Mouse (Mus musculus) liver, embryonic 14.5 days (tissue): ENCODE measurements around the gene Tulp1.

Experiments used
- CTCF ChIP-seq: IDR thresholded peaks from 2 replicates; pipeline ENCODE4 v1.5.1; 2016; ENCODE audit warnings: antibody characterized with exemption, low read depth, control low read depth
- EP300 ChIP-seq: IDR thresholded peaks from 2 replicates; pipeline ENCODE4 v1.6.1; 2016; ENCODE audit warnings: antibody characterized with exemption, low read depth

- no peak for TF ChIP-seq EP300
- TF ChIP-seq CTCF = peak; percentile 46
Observed at GRCm38 (mm10) chr17:28316476-28316875, 48.5 kb downstream of the Tulp1 start.
